Mouse (Mus musculus) stomach, embryonic 16.5 days (tissue): ENCODE measurements around the gene Klf12. TPM values are rescaled to one million over a fixed set of nuclear protein-coding genes. Genes with fewer than 3 reads are reported as not detected.

ENCODE experiments used
- ATAC-seq: fragments of 200-750 bp; cut with Nextera tagmentation; 2 replicates; pipeline ENCODE4 v1.8.0; 2017; ENCODE audit warnings: moderate number of reproducible peaks, moderate TSS enrichment; ENCODE audit not compliant: insufficient read depth, low FRiP score
- H3K27ac ChIP-seq: fragments of 300-500 bp; sonication (generic); 2 replicates; pipeline ENCODE4 v1.5.1; 2014; ENCODE audit warnings: low read length
- H3K27me3 ChIP-seq: fragments of 300-500 bp; sonication (generic); 2 replicates; pipeline ENCODE4 v1.6.1; 2014; ENCODE audit warnings: low read length, control low read depth, mixed read lengths; ENCODE audit not compliant: control insufficient read depth, insufficient read depth
- H3K36me3 ChIP-seq: fragments of 300-500 bp; sonication (generic); 2 replicates; pipeline ENCODE4 v1.6.1; 2014; ENCODE audit warnings: low read length; ENCODE audit not compliant: control insufficient read depth, insufficient read depth
- H3K4me1 ChIP-seq: fragments of 300-500 bp; sonication (generic); 2 replicates; pipeline ENCODE4 v1.6.1; 2014; ENCODE audit warnings: low read length, control low read depth, mixed read lengths; ENCODE audit not compliant: control insufficient read depth, insufficient read depth
- H3K4me2 ChIP-seq: fragments of 300-500 bp; sonication (generic); 2 replicates; pipeline ENCODE4 v1.6.1; 2014; ENCODE audit warnings: low read depth, low read length, mixed read lengths
- H3K4me3 ChIP-seq: fragments of 300-500 bp; sonication (generic); replicated peaks from 2 replicates; pipeline ENCODE4 v1.5.1; 2014; ENCODE audit warnings: mild to moderate bottlenecking, low read length
- H3K9ac ChIP-seq: fragments of 300-500 bp; sonication (generic); 2 replicates; pipeline ENCODE4 v1.6.1; 2014; ENCODE audit warnings: low read length
- H3K9me3 ChIP-seq: fragments of 300-500 bp; sonication (generic); replicated peaks from 2 replicates; pipeline ENCODE4 v1.6.1; 2016; ENCODE audit warnings: low read length, control low read depth; ENCODE audit not compliant: control insufficient read depth
- WGBS: fragments of 180-500 bp; shearing (Covaris S2); extraction: QIAGEN DNeasy Blood & Tissue Kit; methylation state at CpG from one replicate; pipeline ENCODE4 v1.1.7; 2014; 5-methylcytosine and 5-hydroxymethylcytosine counted together
- polyA plus RNA-seq: library from polyadenylated mRNA; unstranded; fragments of >200 nt; fragmentation: Nextera tagmentation; extraction: Ambion mirVana; gene quantifications from 2 replicates; pipeline ENCODE4 v1.2.1, GENCODE M21; 2015

The Klf12 gene
- polyA plus RNA-seq, 1 experiment from 2014 or later: 14.4 TPM

- H3K4me1 ChIP-seq: no peaks in the 10 kb centered on the region
- no peak for ATAC-seq
- no peak overlapping the region for H3K27ac ChIP-seq
- H3K27me3 ChIP-seq: no peaks in the 10 kb centered on the region
- H3K9me3 ChIP-seq: no peaks in the 10 kb centered on the region
- no peaks in the 10 kb centered on the region for H3K36me3 ChIP-seq
- no peak overlapping the region for H3K9ac ChIP-seq
- 81% methylated on average over 5 of the region's 5 CpGs for WGBS
- no peak overlapping the region for H3K4me3 ChIP-seq
- H3K4me2 ChIP-seq: no peak overlapping the region
Measured at GRCm38 (mm10) chr14:100243046-100243445, 41.4 kb downstream of the Klf12 start.

- Histone ChIP-seq H3K4me2 (no peak overlapping the region), H3K9ac (no peak overlapping the region)
- 86% methylated on average over 4 of the region's 4 CpGs for WGBS
Measured at GRCm38 (mm10) chr14:100239874-100240273, 44.6 kb downstream of the Klf12 start.

GRCm38 (mm10) chr14:100236757-100237156 lies 47.7 kb downstream of the Klf12 start:
- no peaks in the 10 kb centered on the region for H3K9me3 ChIP-seq

More at GRCm38 (mm10) chr14:100239874-100240273, 44.6 kb downstream of the Klf12 start:
- Histone ChIP-seq H3K4me1 (no peaks in the 10 kb centered on the region), H3K4me3 (no peak overlapping the region), H3K27me3 (no peaks in the 10 kb centered on the region), H3K36me3 (no peaks in the 10 kb centered on the region), H3K9me3 (no peaks in the 10 kb centered on the region), H3K27ac (no peak overlapping the region)
- no peak for ATAC-seq

GRCm38 (mm10) chr14:100235746-100236145 lies 48.7 kb downstream of the Klf12 start:
- 0 out of 2 replicates have a peak, but pooled peaks cover 4% of the 10 kb centered on the region for H3K4me1 ChIP-seq
- H3K9ac ChIP-seq: no peak overlapping the region
- no peak overlapping the region for H3K4me2 ChIP-seq
- H3K36me3 ChIP-seq: no peaks in the 10 kb centered on the region
- no peaks in the 10 kb centered on the region for H3K9me3 ChIP-seq
- no peak overlapping the region for H3K4me3 ChIP-seq
- H3K27me3 ChIP-seq: no peaks in the 10 kb centered on the region
- WGBS: 47% methylated on average over 3 of the region's 3 CpGs
- H3K27ac ChIP-seq: no peak overlapping the region
- ATAC-seq: no peak

More at GRCm38 (mm10) chr14:100236757-100237156, 47.7 kb downstream of the Klf12 start:
- Histone ChIP-seq H3K36me3 (no peaks in the 10 kb centered on the region), H3K27me3 (no peaks in the 10 kb centered on the region), H3K27ac (no peak overlapping the region), H3K4me2 (no peak overlapping the region), H3K9ac (no peak overlapping the region), H3K4me3 (no peak overlapping the region), H3K4me1 (0 out of 2 replicates have a peak, but pooled peaks cover 4% of the 10 kb centered on the region)
- WGBS: 65% methylated on average over 7 of the region's 7 CpGs
- ATAC-seq: no peak

- H3K4me2 ChIP-seq: no peak overlapping the region
- H3K9me3 ChIP-seq: no peaks in the 10 kb centered on the region
- no peak overlapping the region for H3K4me3 ChIP-seq
- H3K4me1 ChIP-seq: 0 out of 2 replicates have a peak, but pooled peaks cover 4% of the 10 kb centered on the region
- no peaks in the 10 kb centered on the region for H3K27me3 ChIP-seq
- no peaks in the 10 kb centered on the region for H3K36me3 ChIP-seq
- peak; percentile 78; the same call in 1 of the 2 replicates for ATAC-seq
- H3K27ac ChIP-seq: no peak overlapping the region
- 46% methylated on average over 1 of the region's 1 CpGs for WGBS
- no peak overlapping the region for H3K9ac ChIP-seq
Measured at GRCm38 (mm10) chr14:100231384-100231783, 53.1 kb downstream of the Klf12 start.

GRCm38 (mm10) chr14:100228120-100228519 lies 56.4 kb downstream of the Klf12 start:
- H3K27ac ChIP-seq: no peak overlapping the region
- H3K9me3 ChIP-seq: no peaks in the 10 kb centered on the region
- no peaks in the 10 kb centered on the region for H3K36me3 ChIP-seq
- no peak overlapping the region for H3K9ac ChIP-seq
- 72% methylated on average over 6 of the region's 6 CpGs for WGBS
- no peak for ATAC-seq
- no peak overlapping the region for H3K4me3 ChIP-seq
- no peaks in the 10 kb centered on the region for H3K27me3 ChIP-seq
- no peak overlapping the region for H3K4me2 ChIP-seq
- 0 out of 2 replicates have a peak, but pooled peaks cover 4% of the 10 kb centered on the region for H3K4me1 ChIP-seq

- Histone ChIP-seq H3K36me3 (no peaks in the 10 kb centered on the region), H3K27me3 (no peaks in the 10 kb centered on the region), H3K27ac (no peak overlapping the region), H3K4me2 (no peak overlapping the region), H3K9ac (no peak overlapping the region), H3K4me3 (no peak overlapping the region), H3K9me3 (no peaks in the 10 kb centered on the region), H3K4me1 (0 out of 2 replicates have a peak, but pooled peaks cover 3% of the 10 kb centered on the region)
- no peak for ATAC-seq
- 82% methylated on average over 6 of the region's 6 CpGs for WGBS
Measured at GRCm38 (mm10) chr14:100227717-100228116, 56.8 kb downstream of the Klf12 start.

GRCm38 (mm10) chr14:100224151-100224550 lies 60.3 kb downstream of the Klf12 start:
- Histone ChIP-seq H3K36me3 (no peaks in the 10 kb centered on the region), H3K4me1 (0 out of 2 replicates have a peak, but pooled peaks cover 2% of the 10 kb centered on the region), H3K9ac (no peak overlapping the region), H3K4me2 (no peak overlapping the region), H3K9me3 (no peaks in the 10 kb centered on the region), H3K27me3 (no peaks in the 10 kb centered on the region), H3K27ac (no peak overlapping the region), H3K4me3 (no peak overlapping the region)
- ATAC-seq: no peak
- WGBS: 45% methylated on average over 4 of the region's 4 CpGs

GRCm38 (mm10) chr14:100222260-100222659 lies 62.2 kb downstream of the Klf12 start:
- H3K9ac ChIP-seq: no peak overlapping the region
- 83% methylated on average over 4 of the region's 4 CpGs for WGBS
- no peak overlapping the region for H3K27ac ChIP-seq
- no peaks in the 10 kb centered on the region for H3K27me3 ChIP-seq
- H3K4me3 ChIP-seq: no peak overlapping the region
- H3K4me2 ChIP-seq: no peak overlapping the region
- no peak for ATAC-seq
- H3K9me3 ChIP-seq: no peaks in the 10 kb centered on the region
- 0 out of 2 replicates have a peak, but pooled peaks cover 2% of the 10 kb centered on the region for H3K4me1 ChIP-seq
- H3K36me3 ChIP-seq: no peaks in the 10 kb centered on the region
